In the genomic region with DNA sequence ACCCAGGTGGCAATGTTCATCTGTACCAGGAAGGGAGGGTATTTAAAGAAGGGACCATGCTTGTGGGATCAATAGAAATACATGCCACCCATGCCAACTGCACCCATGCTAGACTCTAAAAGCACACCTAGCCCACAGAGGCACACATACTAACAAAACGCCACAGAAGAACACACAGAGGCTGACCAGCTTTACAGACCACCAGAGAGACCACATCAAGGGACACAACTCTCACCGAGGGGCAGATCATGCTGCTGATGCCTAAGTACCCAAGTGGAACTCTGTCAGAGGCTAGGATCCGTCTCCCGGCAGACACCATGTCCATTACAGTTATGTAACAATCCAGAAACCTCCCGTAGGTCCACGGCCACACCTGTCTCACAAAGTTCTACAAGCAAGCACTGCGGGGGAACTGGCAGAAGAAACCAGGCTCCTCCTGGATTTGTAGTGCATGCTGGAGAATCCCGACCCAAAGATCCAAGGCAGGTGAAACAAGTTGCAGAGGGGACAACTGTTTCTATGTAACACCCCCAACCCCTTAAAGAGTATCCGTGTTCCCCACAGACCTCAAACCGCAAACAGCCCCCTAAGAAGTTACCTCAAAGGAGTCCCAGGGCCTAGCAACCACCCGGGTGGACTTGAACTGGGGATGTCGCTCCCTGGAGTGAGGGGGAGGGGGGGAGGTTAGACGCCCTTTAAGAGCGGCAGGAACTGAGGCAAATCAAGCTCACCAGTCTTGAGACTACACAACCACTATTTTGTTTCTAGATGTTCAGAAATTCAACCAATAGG, we compare ENCODE assay signal across 8 mouse cellular contexts. TPM values are rescaled to one million over a fixed set of nuclear protein-coding genes. Genes with fewer than 3 reads are reported as not detected.
DNase-seq lines count a peak whose midpoint lies in the region; ATAC-seq and TF ChIP-seq lines count a peak whose summit lies in the region.

No protein-coding gene starts in this region.

- H3K9me3 ChIP-seq in intestine, embryonic 16.5 days (ENCODE audit: control insufficient read depth, low read length): no peaks in the 10 kb centered on the region

- peak overlapping the region; percentile 93 for H3K27ac ChIP-seq in layer of hippocampus, adult 2 months
- H3K27ac ChIP-seq in cortical plate, adult 2 months (ENCODE audit: insufficient read depth, low read length): no peak overlapping the region
- H3K27ac ChIP-seq in intestine, embryonic 16.5 days (ENCODE audit: low read length): no peak overlapping the region

- peak in 1 of 2 experiments; percentile 6 for DNase-seq in layer of hippocampus, adult 2 months (ENCODE audit: low spot score in 2 of 2)
- DNase-seq in layer of hippocampus, adult 8-10 months (ENCODE audit: low spot score in 2 of 2): no peak
- no peak for DNase-seq in frontal cortex, postnatal 14 days (ENCODE audit: low spot score in 2 of 2)
- no peak for DNase-seq in urinary bladder, adult 18-20 months (ENCODE audit: low spot score in 2 of 2)

- H3K27me3 ChIP-seq in intestine, embryonic 16.5 days (replicated peaks; ENCODE audit: control insufficient read depth, insufficient read depth, low read length): no peaks in the 10 kb centered on the region
- no peaks in the 10 kb centered on the region for H3K27me3 ChIP-seq in myocyte (ENCODE audit: control insufficient read depth, insufficient read depth, insufficient read length)

- H3K4me3 ChIP-seq in layer of hippocampus, adult 2 months: peak overlapping the region; percentile 75
- H3K4me3 ChIP-seq in cortical plate, adult 2 months (ENCODE audit: insufficient read depth, low read length): peak overlapping the region; percentile 54
- peak overlapping the region; percentile 92 for H3K4me3 ChIP-seq in intestine, embryonic 16.5 days (ENCODE audit: low read length)
- peak overlapping the region; percentile 58 for H3K4me3 ChIP-seq in myocyte

- H3K4me2 ChIP-seq in intestine, embryonic 16.5 days (ENCODE audit: low read depth, low read length): peak overlapping the region; percentile 92
- peak overlapping the region; percentile 92 for H3K4me2 ChIP-seq in myocyte (ENCODE audit: low read depth)

- H3K36me3 ChIP-seq in intestine, embryonic 16.5 days (ENCODE audit: control insufficient read depth, insufficient read depth, low read length): no peaks in the 10 kb centered on the region
- H3K36me3 ChIP-seq in myocyte (ENCODE audit: control insufficient read depth, insufficient read depth): no peaks in the 10 kb centered on the region

- H3K4me1 ChIP-seq in cortical plate, adult 2 months (ENCODE audit: control insufficient read depth, insufficient read depth, low read length): peaks cover 19% of the 10 kb centered on the region
- peaks cover 35% of the 10 kb centered on the region for H3K4me1 ChIP-seq in intestine, embryonic 16.5 days (ENCODE audit: control insufficient read depth, insufficient read depth, low read length)

- WGBS in intestine, embryonic 16.5 days: 16% methylated on average over 14 of the region's 14 CpGs

- H3ac ChIP-seq in myocyte (ENCODE audit: control insufficient read depth, insufficient read length): no peak overlapping the region

- no peak for TF ChIP-seq CTCF in layer of hippocampus, adult 2 months (conservative IDR thresholded peaks at IDR 0.05)
- TF ChIP-seq CTCF in cortical plate, adult 2 months (IDR thresholded peaks at IDR 0.05; ENCODE audit: extremely low read depth, insufficient read depth, low read length): no peak

- no peak for ATAC-seq in intestine, embryonic 16.5 days
- ATAC-seq in granulocyte monocyte progenitor cell, adult 5-6 weeks (replicated peaks; ENCODE audit: poor library complexity, severe bottlenecking): no peak

- TF ChIP-seq POLR2A in cortical plate, adult 2 months (IDR thresholded peaks at IDR 0.05; ENCODE audit: extremely low read depth, insufficient read depth, low read length): no peak
- no peak for TF ChIP-seq POLR2A in myocyte (IDR thresholded peaks at IDR 0.05; ENCODE audit: insufficient read length, low read depth)

- H3K79me2 ChIP-seq in myocyte (ENCODE audit: control insufficient read depth, insufficient read depth): peaks cover 60% of the 10 kb centered on the region

- peak overlapping the region; percentile 89 for H3K9ac ChIP-seq in intestine, embryonic 16.5 days (ENCODE audit: low read depth, low read length)

TF ChIP-seq in myocyte, 11 proteins besides CTCF, POLR2A, EP300 and RAD21:
- TF ChIP-seq CEBPB (IDR thresholded peaks at IDR 0.05; ENCODE audit: insufficient read depth, poor library complexity, severe bottlenecking): no peak
- no peak for TF ChIP-seq MYOD1 (IDR thresholded peaks at IDR 0.05; ENCODE audit: control insufficient read depth in 1 of 3, insufficient read length in 2 of 3, low read depth in 2 of 3)

RNA-seq across cellular contexts. Expression of gene Nsun2, which starts 1.2 kb away (rescaled TPM):
- 10 to 100 TPM; 99.2 to 99.8 TPM for total RNA-seq in layer of hippocampus, adult 2 months (2021)
- 100 to 1,000 TPM in 2 of 4 experiments, 10 to 100 TPM in 2; 86.2 to 110 (median 100) TPM for total RNA-seq in layer of hippocampus, adult 8-10 months (2022)
- polyA plus RNA-seq in cortical plate, adult 2 months (2012; rRNA removed): 62.9 and 63.7 TPM in 2 replicates
- 101 and 115 TPM in 2 replicates for polyA plus RNA-seq in intestine, embryonic 16.5 days (2015; fragmentation: Nextera tagmentation; extraction: Ambion mirVana)
- 60.4 TPM for polyA plus RNA-seq in myocyte (2012; fragmentation: generic; extraction: Trizol)
- total RNA-seq in granulocyte monocyte progenitor cell, adult 5-6 weeks (2014; fragmentation: Nextera tagmentation): 117 and 132 TPM in 2 replicates
- 217 and 233 TPM in 2 replicates for total RNA-seq in granulocyte monocyte progenitor cell, adult 5-6 weeks (2017)

RNA-seq across cellular contexts. Expression of gene Tent4a, which starts 2.1 kb away (rescaled TPM):
- total RNA-seq in layer of hippocampus, adult 2 months (2021): 10 to 100 TPM; 44.0 to 46.4 TPM
- total RNA-seq in layer of hippocampus, adult 8-10 months (2022): 10 to 100 TPM; 43.8 to 51.2 (median 47.3) TPM
- polyA plus RNA-seq in cortical plate, adult 2 months (2012; rRNA removed): 25.4 and 26.3 TPM in 2 replicates
- 2.7 and 3.7 TPM in 2 replicates for polyA plus RNA-seq in intestine, embryonic 16.5 days (2015; fragmentation: Nextera tagmentation; extraction: Ambion mirVana)
- polyA plus RNA-seq in myocyte (2012; fragmentation: generic; extraction: Trizol): 12.1 TPM
- total RNA-seq in granulocyte monocyte progenitor cell, adult 5-6 weeks (2014; fragmentation: Nextera tagmentation): 9.0 and 10.6 TPM in 2 replicates
- 10.9 and 11.4 TPM in 2 replicates for total RNA-seq in granulocyte monocyte progenitor cell, adult 5-6 weeks (2017)
